Mouse (Mus musculus): ENCODE measurements at regions not wholly inside any gene's neighbourhood (a gene's known extent, or its start where the extent isn't known, plus 50 kb on each side); places are given as distances from the start of the nearest gene placed in this dataset.

GRCm38 (mm10) chr7:67826368-67826767, 66.8 kb upstream of the Synm start:
- TF ChIP-seq CTCF (IDR thresholded peaks at IDR 0.05; ENCODE audit: control insufficient read depth, insufficient read depth, insufficient read length) (no peak), MYOD1 (IDR thresholded peaks at IDR 0.05; ENCODE audit: control insufficient read depth, insufficient read length, low read depth) (no peak), MYOG (IDR thresholded peaks at IDR 0.05; ENCODE audit: control insufficient read depth, extremely low read depth, insufficient read length) (no peak)
